Mouse (Mus musculus): ENCODE measurements around the gene Slc35e1.

GRCm38 (mm10) chr8:72434952-72435351, 57.5 kb downstream of the Slc35e1 start:
- TF ChIP-seq CTCF (IDR thresholded peaks at IDR 0.05; ENCODE audit: borderline replicate concordance, insufficient read depth, low read length) = no peak
- TF ChIP-seq POLR2A (IDR thresholded peaks at IDR 0.05; ENCODE audit: low read depth, low read length) = no peak
